Mouse (Mus musculus) spleen, postnatal 0 days (tissue): ENCODE measurements around the gene Ccl27b. TPM values are rescaled to one million over a fixed set of nuclear protein-coding genes. Genes with fewer than 3 reads are reported as not detected.

Experiments used
- polyA plus RNA-seq: library from polyadenylated mRNA; unstranded; fragments of >200 nt; fragmentation: Nextera tagmentation; extraction: Ambion mirVana; gene quantifications from 2 replicates; pipeline ENCODE4 v1.2.1, GENCODE M21; 2015

The Ccl27b gene
- not detected in 2 replicates for polyA plus RNA-seq

GRCm38 (mm10) chr4:42654951-42655350, at the start of gene Ccl27b:
Gene Ccl27b, plus strand, starts transcription at chr4:42655251.

GRCm38 (mm10) chr4:42611895-42612294, 43.2 kb upstream of the Ccl27b start, which contains the start of gene Gm10591:
Gene Gm10591, plus strand, starts transcription at chr4:42612195.

GRCm38 (mm10) chr4:42629419-42629818, 25.6 kb upstream of the Ccl27b start, which contains the start of gene Gm2564:
Gene Gm2564, plus strand, starts transcription at chr4:42629719.

GRCm38 (mm10) chr4:42661793-42662192, 6.7 kb downstream of the Ccl27b start, which contains the start of gene Il11ra2:
Gene Il11ra2, minus strand, starts transcription at chr4:42661893.

Other genes starting within 250 kb of the Ccl27b start
- not detected in 2 replicates for gene Gm21586, start 215.9 kb upstream of the Ccl27b start, polyA plus RNA-seq
- 0.06 TPM in 1 of 2 replicates, not detected in the other for gene Gm2163, start 188.5 kb upstream of the Ccl27b start, polyA plus RNA-seq
- not detected in 2 replicates for gene Fam205a2, start 127.1 kb upstream of the Ccl27b start, polyA plus RNA-seq
- gene Gm10591, start 43.1 kb upstream of the Ccl27b start, polyA plus RNA-seq: not detected in 2 replicates
- 1.4 and 2.6 TPM in 2 replicates for gene Gm2564, start 25.5 kb upstream of the Ccl27b start, polyA plus RNA-seq
- gene Il11ra2, start 6.6 kb downstream of the Ccl27b start, polyA plus RNA-seq: not detected in 2 replicates
- gene 4930578G10Rik, start 80.3 kb downstream of the Ccl27b start, polyA plus RNA-seq: not detected in 2 replicates
- gene Ccl19, start 101.3 kb downstream of the Ccl27b start, polyA plus RNA-seq: 1.6 and 2.0 TPM in 2 replicates
- 23.0 and 60.3 TPM in 2 replicates for gene Ccl21a, start 118.7 kb downstream of the Ccl27b start, polyA plus RNA-seq
- 0.11 and 0.21 TPM in 2 replicates for gene Fam205a1, start 198.6 kb downstream of the Ccl27b start, polyA plus RNA-seq
- gene Gm12394, start 201.5 kb downstream of the Ccl27b start, polyA plus RNA-seq: 0.06 TPM in 1 of 2 replicates, not detected in the other
- 0.59 and 0.62 TPM in 2 replicates for gene Fam205c, start 219.0 kb downstream of the Ccl27b start, polyA plus RNA-seq